15 mouse cellular contexts compared by ENCODE assay signal in genomic region chr7:78448841-78449240, GRCm38 (mm10).
DNase-seq lines count a peak whose midpoint lies in the region; TF ChIP-seq lines count a peak whose summit lies in the region.
"Had no signal": no experiment of that assay in that cellular context is flagged by ENCODE, and none has a peak within 500 bp of the region (broad histone marks: within the 10 kb centered on the region; RNA-seq: fewer than 3 reads in every experiment).

No protein-coding gene starts in this region.

- peak overlapping the region; percentile 24; the same call in 1 of the 2 replicates for H3K27ac ChIP-seq in cerebellum, adult 2 months (ENCODE audit: insufficient read depth, low read length)
- peak overlapping the region; percentile 84 for H3K27ac ChIP-seq in layer of hippocampus, adult 2 months
- H3K27ac ChIP-seq: embryonic facial prominence, embryonic 13.5 days; embryonic facial prominence, embryonic 15.5 days; forebrain, embryonic 10.5 days; forebrain, embryonic 12.5 days had no signal

- TF ChIP-seq CTCF in cerebellum, adult 2 months (IDR thresholded peaks at IDR 0.05; ENCODE audit: borderline replicate concordance, insufficient read depth, low read depth, low read length), result no peak
- no peak for TF ChIP-seq CTCF in layer of hippocampus, adult 2 months (conservative IDR thresholded peaks at IDR 0.05)

- DNase-seq in cerebellum, adult 2 months, result peak in 1 of 2 experiments; percentile 49
- no peak for DNase-seq in cerebellum, postnatal 4 days (ENCODE audit: low spot score in 2 of 2)
- peak; percentile 63 for DNase-seq in cerebellum, adult 9-11 months
- no peak for DNase-seq in cerebellum, postnatal 10 days
- DNase-seq in layer of hippocampus, adult 2 months (ENCODE audit: low spot score in 2 of 2), result no peak
- no peak for DNase-seq in layer of hippocampus, adult 9-10 months (ENCODE audit: low spot score)
- DNase-seq in adrenal gland, postnatal 4 days (ENCODE audit: low spot score in 2 of 2), result no peak
- DNase-seq: adrenal gland, postnatal 10 days; adrenal gland, postnatal 25 days; embryo, embryonic 11 days had no signal

- 32% methylated on average over 2 of the region's 2 CpGs for WGBS in cerebellum, adult 2 months

- H3K4me1 ChIP-seq in cerebellum, adult 2 months (ENCODE audit: control insufficient read depth, insufficient read depth, low read length), result peaks cover 20% of the 10 kb centered on the region
- H3K4me1 ChIP-seq: embryonic facial prominence, embryonic 13.5 days; embryonic facial prominence, embryonic 15.5 days; forebrain, embryonic 10.5 days; forebrain, embryonic 12.5 days had no signal

- no peak overlapping the region for H3K4me3 ChIP-seq in cerebellum, adult 2 months (replicated peaks; ENCODE audit: insufficient read depth, low read depth, low read length)
- H3K4me3 ChIP-seq in layer of hippocampus, adult 2 months, result no peak overlapping the region
- H3K4me3 ChIP-seq: embryonic facial prominence, embryonic 13.5 days; embryonic facial prominence, embryonic 15.5 days; erythroblast, embryonic 14.5 days; forebrain, embryonic 10.5 days; forebrain, embryonic 12.5 days had no signal

- TF ChIP-seq POLR2A in cerebellum, adult 2 months (IDR thresholded peaks at IDR 0.05; ENCODE audit: borderline replicate concordance, insufficient read depth, low read length), result no peak

- no peaks in the 10 kb centered on the region; the same call in 1 of the 2 replicates for H3K27me3 ChIP-seq in cerebellum, adult 2 months (ENCODE audit: control insufficient read depth, insufficient read depth, low read length)
- H3K27me3 ChIP-seq: embryonic facial prominence, embryonic 13.5 days; embryonic facial prominence, embryonic 15.5 days; forebrain, embryonic 12.5 days had no signal
